Mouse (Mus musculus) adrenal gland, postnatal 10 days (tissue): Measurements from ENCODE around the gene Ubxn11. TPM values are rescaled to one million over a fixed set of nuclear protein-coding genes. Genes with fewer than 3 reads are reported as not detected.

Experiments
- DNase-seq: peaks from one replicate; pipeline ENCODE4 v3.0.0; 2021; ENCODE audit warnings: mixed read lengths
- long read RNA-seq, 2 experiments: library from polyadenylated mRNA; stranded (forward); transcript quantifications; one replicate each; pipeline ENCODE4 v2.0.0; 2021
- total RNA-seq, 2 experiments: library from RNA; stranded (reverse); gene quantifications; 2 replicates each; pipeline ENCODE4 v1.2.3; 2021

Ubxn11 gene
- total RNA-seq, result 1 to 10 TPM; 4.1 to 7.5 TPM
- long read RNA-seq, experiment 1, partial matches to known transcripts, result 1 of 4 reads
- long read RNA-seq, experiment 1, other reads (novel, unspliced or antisense), result 1 of 4 reads
- long read RNA-seq, experiment 2, partial matches to known transcripts, result 1 of 3 reads
- long read RNA-seq, experiment 2, other reads (novel, unspliced or antisense), result 2 of 3 reads

DNA sequence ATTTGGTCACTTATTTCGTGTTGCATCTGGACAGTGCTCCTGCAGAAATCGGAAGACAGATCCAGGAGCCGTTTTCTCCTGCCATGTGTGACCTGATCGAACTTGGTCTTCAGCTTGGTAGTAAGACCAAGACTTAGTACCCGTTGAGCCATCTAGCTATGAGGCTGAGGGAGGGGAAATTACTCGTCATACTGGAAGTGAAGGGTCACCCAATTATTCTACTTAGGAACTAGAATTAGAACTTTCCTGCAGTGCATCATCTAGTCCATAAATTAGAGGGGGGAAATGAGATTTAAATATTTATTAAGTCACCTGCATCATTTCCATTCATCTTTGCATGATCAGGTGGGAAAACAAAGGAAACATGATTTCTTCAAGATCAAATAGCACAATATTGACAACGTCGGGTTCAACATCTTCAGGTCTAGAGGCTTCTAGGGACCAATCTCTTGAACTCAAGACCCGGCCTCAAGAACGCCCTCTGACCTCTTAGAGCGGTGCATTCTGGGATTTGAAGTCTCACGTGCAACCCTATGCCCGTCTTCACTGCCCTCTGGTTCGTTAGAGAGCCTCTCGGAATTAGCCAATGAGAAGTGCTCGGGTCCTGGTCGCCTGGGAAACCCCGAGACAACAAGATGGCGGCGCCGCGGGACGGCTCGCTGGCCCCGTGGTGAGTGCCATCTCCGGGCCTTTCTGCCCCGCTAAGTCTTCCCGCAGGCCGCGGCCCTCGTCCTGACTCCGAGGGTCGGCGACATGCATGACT, at the start of gene Ubxn11:
Gene Ubxn11, plus strand, starts transcription at position 592 of the 763 bp plus-strand sequence.
- DNase-seq, result peak; percentile 91

DNA sequence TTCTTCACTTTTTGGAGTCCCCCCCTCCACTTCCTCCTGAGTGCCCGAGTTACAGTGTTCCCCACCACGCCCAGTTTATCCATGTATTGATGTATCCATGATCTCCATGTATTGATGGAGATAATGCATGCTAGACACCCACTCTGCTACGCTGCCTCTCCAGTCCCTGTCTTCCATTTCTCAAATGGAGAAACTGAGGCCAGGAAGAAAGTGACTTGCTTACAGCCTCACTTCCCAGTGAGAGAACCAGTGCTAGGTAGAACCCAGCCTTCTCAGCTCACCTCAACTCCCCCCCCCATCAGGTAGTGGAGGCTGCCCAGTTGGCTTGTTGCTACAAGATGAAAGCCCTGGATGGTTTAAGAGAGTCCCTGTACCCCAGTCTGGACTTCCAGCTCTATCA, 48.8 kb upstream of the Ubxn11 start, which contains the start of gene Zfp683:
Gene Zfp683, plus strand, starts transcription at position 301 of the 400 bp plus-strand sequence.
- no peak for DNase-seq

DNA sequence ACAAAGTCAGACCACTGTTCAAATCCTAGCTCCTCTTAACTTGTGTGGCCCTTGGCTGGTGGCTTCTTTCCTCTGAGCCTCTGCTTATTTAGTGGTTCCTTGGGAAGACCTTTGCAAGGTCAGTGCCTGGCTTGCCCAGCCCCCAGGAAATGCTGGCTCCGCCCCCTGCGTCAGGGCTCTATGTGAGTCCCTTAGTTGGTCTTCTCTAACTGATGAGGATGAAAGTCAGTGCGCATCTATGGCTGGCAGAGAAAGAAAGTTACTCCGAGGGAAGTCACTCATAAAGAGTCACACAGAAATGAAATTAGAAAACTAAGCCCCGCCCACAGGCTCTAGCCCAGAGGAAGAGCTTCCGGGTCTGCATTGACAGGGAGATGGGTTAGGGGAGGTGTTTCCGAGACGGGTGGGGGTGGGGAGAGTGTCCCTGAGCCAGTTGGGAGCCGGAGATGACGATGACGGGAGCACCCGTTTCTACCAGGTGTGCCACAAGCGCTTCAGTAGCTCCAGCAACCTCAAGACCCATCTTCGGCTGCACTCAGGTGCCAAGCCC, 44.1 kb upstream of the Ubxn11 start:
- no peak for DNase-seq

DNA sequence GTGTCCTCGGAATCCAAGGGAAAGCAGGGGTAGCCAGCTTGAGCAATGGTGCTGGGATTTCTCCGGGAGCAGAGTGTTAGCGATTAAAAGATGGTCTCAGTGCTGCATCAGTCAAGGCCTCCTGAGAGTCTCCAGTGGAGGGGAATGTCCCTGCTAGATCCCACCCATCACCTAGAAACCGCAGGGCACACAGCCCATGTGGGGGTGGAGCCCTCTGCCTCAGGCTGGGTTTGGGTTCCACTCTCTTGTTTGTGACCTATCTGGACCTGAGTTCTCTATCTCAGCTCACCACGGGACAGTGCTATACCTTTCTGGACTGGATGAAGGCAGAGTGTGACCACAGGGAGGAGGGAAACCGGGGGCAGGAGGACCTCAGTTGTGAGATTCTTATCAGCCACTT, 43.5 kb upstream of the Ubxn11 start:
- DNase-seq, result no peak

DNA sequence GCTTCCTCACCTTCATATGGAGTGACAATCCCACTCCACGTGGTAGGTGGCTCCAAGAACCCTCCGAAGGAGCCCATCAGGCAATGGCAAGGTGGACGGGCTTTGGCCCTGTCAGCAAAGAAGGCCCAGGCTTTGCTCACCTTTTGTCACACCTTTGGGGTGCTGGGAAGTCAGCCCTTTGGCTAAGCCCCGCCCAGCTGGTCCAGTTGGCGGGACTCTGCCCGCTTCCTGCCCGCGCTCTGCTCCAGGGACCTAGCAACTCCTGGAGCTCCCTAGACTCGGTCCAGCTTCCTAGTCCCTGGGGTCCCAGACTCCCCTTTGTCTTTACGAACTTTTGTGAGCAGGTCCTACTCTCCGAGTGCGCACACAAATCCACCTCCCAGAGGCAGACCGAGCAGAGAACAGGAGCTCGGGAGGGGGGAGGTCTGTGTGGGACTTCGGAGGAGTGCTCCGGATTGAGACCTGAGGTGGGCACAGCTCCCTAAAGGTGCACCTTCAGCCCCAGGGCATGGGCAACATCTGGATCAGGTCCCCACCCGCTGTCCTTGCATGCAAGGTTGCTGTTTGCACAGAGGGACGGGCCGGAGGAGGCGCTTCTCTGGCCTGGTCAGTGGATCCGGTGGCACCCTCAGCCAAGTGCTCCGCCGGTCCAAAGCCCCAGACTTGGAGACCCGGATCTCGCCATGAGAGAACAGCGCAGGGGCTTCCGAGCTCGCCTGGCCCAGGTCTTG, 42.1 kb upstream of the Ubxn11 start, which contains the start of gene Crybg2:
Gene Crybg2, plus strand, starts transcription at position 681 of the 731 bp plus-strand sequence.
- no peak for DNase-seq

DNA sequence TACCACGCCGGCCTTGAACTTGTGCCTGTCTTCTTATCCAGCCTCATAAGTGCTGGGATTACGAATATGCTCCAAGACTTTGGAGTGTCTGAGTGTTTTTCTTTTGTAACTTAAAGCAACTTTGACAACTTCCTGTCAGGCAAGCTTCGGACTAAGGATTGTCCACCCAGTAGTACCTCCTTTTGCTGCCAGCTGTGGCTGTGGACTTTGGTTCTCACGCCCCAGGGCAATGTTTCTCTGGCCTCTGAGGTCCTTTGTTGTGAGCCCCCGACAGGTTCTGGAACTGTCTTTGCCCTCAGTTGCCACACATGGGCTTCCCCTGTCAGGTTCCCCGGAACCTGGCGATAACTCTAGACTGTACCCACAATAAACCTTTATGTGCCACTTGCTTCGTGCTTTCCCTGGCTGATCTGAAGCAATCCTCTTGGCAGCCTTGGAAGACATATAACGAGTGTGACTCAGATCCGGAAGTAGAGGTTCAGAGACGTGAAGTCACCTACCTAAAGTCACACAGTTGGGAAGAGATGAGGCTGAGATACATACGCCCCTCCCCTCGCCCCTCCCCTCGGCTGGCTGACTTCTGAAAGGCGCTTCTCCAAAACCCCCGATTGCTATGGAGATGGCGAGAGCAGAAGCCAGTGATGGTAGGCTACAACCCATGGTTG, 41.1 kb upstream of the Ubxn11 start:
- no peak for DNase-seq

DNA sequence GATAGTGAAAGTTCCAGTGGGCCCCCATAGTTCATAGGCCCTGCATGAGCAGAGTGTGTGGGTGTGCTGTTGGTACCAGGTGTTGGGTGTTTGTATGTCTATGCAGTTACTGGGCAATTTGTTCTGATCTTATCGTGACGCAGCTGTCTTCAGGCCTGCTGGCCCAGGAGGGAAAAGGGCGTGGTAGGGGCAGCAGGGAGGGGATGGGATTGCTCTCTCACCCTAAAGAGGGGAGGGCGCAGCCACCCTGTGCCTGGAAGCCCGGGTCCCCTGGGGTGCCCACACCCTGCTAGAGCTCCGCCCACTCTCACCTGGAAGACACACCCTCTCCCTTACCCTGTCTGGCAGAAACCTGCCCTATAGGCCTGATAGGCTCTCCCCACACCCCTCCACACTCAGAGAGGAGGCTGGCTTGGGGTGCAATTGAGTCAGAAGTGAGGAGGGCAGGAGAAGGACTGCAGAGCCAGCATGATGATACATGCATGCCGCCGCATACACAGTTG, 40.4 kb upstream of the Ubxn11 start:
- no peak for DNase-seq

DNA sequence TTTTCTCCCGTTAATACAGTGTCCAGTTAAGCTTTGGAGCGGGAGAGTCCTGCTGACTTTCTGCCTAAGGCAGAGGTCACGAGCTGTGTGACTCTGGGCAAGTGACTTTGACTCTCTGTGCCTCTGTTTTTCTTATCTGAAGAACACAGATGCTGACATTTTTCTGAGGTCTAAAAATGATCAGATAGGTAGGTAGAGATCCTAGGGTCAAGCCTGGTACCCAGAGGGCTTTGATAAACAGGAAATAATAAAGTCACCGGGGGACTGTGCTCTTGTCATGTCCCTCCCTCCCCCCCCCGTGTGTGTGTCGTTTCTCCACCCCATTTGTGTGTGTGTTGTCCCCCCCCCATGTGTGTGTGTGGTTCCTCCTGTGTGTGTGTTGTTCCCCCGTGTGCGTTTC, 39.8 kb upstream of the Ubxn11 start:
- no peak for DNase-seq

DNA sequence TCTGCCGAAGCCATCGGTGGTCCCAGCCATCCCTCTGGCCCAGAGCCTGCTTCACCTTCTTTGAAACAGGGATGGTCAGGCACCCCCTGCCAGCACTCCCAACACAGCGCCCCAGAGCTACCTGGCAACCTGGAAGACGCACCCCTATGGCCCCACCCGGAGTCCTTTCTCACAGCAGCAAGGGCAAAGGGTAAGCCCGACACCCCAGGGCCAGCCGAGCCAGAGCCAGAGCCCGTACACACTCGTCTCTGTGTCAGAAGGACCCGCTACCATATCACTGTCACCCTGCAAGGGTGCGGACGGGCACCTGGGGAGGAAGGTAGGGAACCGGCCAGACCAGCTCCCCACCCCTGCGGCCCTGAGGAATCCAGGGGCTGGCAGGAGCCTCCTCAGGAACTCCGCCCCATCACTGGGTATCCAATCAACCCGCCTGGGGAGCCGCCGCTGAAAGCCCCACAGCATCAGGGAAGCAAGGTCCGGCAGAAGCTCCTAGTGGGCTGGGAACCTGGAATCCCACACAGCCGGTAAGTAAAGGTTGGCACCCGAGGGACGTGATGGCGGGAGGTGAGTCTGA, 36.9 kb upstream of the Ubxn11 start:
- no peak for DNase-seq

DNA sequence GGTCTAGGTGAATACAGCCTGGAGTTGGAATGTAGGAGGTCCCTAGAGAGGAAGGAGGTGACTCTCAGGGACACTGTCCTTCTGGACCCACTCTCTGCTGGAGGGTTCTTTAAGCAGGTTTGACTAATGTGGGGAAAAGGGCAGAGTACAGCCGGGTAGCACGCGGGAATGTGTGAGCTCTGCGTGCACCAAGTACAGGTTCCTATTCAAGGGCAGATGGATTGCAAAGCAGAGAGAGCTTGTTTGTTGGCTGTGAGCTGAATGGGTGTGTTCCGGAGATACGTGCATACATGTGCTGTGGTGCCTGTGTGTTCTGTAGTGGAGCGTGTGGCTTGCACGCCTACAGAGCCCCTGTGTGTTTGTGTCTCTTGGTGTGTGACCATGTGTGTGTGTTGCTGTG, 35.0 kb upstream of the Ubxn11 start:
- no peak for DNase-seq

DNA sequence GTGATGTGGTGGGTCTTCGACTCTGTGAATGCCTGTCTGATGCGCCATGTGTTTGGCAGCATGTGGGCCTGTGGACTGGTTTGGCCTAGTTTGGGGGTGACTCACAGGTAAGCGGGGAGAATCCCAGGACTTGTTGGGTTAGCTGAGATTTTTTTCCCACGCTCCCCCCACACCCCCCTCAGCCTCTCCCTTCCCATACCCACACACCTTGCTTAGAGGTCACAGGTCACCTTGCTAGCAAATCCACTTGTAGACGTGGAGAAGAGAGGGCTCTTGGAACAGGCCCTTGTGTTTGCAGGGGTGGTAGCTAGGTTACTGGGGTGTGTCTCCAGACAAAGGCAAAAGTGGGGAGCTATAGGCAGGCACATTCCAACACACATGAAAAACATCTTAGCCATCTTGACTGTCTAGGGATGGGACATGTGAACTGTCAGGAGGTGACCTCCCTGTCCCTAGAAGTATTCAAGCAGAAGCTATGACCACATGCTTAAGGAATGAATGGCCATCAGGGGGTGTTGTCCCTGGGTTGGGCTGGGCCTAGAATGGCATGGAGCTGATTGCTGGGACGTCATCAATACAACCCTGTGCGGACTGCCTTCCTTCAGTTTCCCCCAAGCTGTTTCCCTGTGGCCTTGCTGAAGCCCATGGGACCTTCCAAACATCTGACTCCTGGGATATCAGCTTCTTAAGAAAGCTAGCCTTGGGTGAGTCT, 34.4 kb upstream of the Ubxn11 start:
- DNase-seq, result no peak

DNA sequence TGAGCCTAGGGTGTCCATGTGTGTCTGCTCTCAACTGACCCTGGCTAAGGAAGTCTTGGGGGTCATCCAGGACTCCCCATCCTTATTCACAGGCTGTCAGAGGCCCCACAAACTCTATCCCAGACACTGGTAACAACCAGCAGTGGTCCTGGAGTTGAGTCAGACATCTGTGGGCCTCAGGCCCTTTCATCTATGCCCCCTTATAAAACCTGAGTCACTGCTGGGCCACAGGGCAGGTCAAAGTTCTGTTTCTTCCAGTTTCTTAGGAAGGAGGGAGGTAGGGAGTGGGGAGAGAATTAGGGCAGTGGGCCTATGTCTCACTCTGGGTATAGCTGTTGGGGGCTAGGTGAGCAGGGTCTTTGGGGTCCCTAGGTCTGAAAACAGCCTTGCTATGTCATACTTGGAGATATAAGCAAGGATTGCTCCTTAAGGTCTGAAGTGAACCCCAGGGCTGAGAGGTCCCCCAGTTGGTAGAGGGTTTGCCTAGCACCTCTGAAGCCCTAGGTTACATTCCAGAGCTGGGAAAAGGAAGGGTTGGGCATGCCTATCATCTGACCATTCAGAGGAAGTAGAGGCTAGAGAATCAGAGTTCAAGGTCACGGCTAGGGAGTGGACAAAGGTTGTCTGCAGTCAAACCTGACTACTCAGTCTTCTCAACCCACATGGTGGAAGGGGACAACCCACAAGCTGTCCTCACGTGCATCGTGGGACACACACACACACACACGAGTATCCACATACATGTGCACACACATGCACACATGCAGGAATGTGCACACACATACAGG, 33.4 kb upstream of the Ubxn11 start:
- no peak for DNase-seq

DNA sequence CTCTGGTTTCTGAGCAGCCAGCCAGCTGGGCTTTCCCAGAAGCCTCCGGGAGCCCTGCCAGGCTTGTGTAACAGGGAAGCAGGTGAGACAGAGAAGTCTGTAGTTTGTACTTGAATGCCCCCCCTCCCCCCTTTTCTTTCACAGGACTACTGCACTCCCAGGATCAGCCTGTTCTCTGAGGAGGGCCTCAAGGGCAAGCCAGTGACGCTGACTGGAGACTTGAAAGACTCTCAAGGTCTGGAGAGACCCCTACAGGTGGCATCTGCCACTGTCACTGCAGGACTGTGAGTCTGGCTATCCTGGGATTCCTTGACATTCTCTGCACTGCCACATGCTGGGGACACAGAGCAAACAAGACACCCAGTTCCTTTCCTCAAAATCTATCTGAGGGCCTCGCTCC, 23.7 kb upstream of the Ubxn11 start:
- DNase-seq, result peak; percentile 48

DNA sequence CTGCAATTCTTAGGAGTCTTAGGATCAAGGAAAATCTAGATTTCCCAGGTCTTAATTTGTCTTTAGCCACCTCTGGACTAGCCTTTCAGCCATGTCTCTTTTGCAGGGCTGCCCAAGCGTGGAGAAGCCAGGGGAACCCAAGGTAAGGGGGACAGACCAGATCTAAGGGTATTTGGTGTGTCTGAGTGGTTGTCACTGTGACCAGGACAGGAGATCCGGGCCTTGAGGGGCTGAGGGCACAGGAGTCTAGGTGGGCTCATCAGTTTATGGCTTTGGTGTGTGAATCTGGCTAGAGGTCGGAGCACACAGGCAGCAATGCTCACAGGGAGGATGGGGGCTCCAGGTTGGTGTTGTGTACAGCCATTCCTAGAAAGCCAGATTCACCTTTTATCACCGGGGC, 21.7 kb upstream of the Ubxn11 start:
- no peak for DNase-seq

DNA sequence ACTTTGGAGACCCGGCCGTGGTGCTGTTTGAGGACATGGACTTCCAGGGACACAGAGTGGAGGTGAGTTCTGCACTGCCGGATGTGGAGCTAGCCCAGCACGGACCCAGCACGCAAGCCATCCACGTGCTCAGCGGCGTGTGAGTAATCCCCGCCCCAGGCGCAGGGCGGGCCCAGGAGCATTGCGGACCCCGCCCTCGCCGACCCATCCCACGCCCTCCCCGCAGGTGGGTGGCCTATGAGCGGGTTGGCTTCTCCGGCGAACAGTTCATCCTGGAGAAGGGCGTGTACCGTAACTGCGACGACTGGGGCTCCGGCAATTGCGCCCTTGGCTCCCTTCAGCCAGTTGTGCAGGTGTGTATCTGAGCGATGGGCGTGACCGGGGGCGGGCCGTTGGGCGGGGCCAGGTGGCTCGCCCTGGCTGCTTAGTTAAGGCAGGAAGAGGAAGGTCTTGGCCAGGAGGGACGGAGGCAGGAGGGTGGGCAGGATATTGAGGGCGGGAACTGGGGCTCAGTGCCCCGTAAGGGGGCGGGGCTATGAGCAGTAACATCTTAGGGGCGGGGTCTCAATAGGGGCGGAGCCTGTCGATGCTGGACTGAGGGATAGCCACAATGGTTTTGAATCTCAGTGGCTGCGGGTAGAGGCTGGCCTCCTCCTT, 20.5 kb upstream of the Ubxn11 start:
- peak; percentile 62 for DNase-seq

DNA sequence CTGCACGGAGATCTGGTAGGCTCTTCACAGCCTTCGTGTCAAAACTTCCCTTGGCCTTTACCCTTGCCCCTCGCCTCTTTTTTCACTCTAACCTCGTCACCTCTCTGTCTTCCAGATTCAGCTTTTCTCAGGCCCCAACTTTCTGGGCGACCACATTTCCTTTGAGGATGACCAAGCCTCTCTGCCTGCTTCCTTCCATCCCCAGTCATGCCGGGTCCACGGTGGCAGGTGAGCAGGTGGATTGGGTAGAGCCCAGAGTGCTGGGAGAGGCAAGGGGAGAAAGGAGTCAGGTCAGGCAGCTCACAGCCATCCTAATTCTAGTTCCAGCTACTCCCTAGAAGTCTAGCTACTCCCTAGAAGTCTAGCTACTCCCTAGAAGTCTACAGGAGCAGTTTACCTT, 19.9 kb upstream of the Ubxn11 start:
- DNase-seq, result no peak

DNA sequence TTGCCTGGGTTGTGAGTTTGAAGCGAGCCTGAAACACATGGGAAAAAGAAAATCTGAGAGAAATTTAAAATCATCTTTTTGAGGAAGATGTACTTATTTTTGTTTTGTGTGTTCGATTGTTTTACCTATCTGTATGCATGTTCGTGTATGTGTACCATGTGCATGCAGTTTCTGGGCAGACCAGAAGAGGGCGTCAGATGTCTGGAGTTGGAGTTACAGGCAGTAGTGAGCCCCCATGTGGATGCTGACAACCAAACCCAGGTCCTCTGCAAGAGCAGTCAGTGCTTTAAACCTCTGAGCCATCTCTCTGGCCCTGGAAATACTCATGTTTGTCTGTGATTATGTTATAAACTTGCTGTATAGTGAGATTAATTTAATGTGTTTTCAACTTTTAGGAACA, 17.4 kb upstream of the Ubxn11 start:
- DNase-seq, result no peak

DNA sequence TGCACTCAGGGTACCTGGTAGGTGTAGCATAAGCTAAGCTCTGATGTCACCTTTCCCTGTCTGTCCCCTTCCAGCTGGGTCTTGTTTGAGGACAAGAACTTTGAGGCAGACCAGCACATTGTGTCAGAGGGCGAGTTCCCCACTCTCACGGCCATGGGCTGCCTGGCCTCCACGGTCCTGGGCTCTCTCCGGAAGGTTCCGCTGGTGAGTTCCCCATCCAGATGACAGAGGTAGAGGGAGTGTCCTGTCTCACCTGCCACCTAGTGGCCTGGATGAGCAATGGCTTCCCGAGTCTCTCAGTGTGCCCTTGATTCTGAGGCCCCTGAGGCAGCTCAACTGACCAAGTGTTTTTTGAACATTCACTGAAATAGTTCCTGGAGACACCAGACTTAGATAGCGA, 15.0 kb upstream of the Ubxn11 start:
- peak; percentile 53 for DNase-seq

DNA sequence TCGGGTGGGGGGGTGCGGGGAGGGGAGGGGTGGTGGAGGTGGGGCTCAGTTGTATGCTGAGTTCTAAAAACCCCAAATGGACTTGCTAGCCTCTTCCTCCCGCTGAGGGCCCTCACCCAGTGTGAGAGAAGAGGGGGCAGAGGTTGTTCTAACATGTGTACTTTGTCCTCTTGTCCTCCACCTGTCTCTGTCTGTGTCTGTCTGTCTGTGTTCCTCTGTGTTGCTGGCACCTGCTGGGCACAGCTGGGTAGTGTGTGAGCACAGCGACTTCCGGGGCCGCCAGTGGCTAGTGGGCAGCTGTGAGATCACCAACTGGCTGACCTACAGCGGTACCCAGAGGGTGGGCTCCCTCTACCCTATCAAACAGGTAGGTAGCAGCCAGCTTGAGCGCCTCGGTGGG, 13.3 kb upstream of the Ubxn11 start:
- no peak for DNase-seq
